Mouse (Mus musculus): ENCODE data around the gene Hpd. TPM values are rescaled to one million over a fixed set of nuclear protein-coding genes. Genes with fewer than 3 reads are reported as not detected.

The Hpd gene
- polyA plus RNA-seq, 1 experiment from 2014 or later = 4.7 TPM

DNA sequence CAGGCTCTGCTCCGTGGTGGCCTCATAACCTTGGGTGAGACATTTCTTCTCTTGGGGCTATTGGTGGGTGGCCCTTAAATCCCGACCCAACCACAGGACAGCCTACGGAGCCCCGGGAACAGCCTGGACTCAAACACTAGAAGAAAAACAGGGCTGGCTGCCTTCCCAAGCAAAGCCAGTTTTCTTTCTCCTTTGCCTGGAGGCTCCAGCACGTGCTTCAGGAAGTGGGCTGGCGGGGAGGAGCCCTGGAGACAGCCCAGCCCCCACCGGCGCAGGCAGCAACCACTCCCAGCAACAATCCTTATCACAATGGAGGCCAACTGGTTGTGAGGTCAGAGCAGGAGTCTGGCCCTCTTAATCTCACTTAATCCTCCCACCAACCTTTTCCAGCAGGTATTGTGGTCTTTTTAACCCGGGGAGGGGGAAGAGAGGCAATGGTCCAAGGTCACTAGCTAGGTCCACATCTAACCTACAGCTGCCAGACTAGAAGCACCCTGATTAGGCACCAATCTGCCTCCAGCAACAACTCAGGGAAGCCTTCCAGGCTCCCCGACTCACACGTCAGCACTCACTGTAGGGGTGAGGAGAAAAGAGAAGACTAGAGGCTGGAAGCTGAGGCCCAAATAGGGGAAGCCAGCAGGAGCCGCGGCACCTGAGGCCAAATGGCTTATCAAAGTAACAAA is 46.0 kb downstream of the Hpd start:
- ATAC-seq = peak; percentile 68
- H3K36me3 ChIP-seq = no peaks in the 10 kb centered on the region
- H3K9me3 ChIP-seq = no peaks in the 10 kb centered on the region
- H3K9ac ChIP-seq = peak overlapping the region; percentile 98
- peak overlapping the region; percentile 62 for H3K4me3 ChIP-seq (replicated peaks)
- H3K27ac ChIP-seq = peak overlapping the region; percentile 100
- peak overlapping the region; percentile 93 for H3K4me2 ChIP-seq (replicated peaks)
- WGBS = under 1% methylated on average over 13 of the region's 13 CpGs
- peaks cover 64% of the 10 kb centered on the region for H3K4me1 ChIP-seq (replicated peaks)
- no peaks in the 10 kb centered on the region for H3K27me3 ChIP-seq (replicated peaks)

DNA sequence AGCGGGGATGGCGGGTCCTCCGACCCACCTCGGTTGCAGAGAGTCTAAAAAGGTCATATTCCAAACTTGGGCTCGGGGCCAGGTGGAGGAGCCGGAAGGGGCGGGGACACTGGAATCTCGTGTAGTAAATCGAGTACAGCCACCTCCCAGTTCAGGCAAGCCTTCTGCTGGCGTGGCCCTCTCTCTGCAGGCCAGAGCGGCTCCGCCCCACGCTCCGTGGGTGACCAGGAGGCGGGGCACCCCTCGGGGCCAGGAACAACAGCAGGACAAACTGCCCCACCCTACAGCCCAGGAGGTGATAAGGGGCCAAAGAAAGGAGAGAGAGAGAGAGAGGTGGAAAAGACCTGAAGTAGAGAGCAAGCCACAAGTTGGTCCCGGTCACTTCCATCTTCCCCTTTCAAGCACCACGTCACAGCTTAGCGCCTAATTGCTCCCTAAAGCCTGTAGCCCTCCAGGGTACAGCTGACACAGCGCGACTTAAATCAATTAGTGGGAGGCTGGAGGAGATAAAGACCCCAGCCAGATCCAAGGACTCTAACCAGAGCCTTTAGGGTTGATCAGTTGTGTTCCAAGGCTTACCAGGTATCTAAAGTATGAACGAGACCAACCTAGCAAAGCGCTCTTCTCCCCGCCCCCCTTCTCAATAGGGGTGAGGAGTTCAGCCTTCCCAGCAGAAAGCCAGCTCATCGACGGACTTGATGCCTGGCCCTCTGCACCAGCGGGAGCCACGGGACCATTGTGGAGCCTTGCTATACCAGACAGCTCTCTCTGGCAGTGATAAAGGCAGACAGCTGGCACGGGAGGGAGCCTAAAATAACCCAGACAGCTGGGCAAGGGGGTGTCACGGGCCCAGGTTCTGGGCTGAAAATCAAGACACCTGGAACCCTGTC is 46.8 kb downstream of the Hpd start:
- H3K4me2 ChIP-seq (replicated peaks) = peak overlapping the region; percentile 93
- H3K27me3 ChIP-seq (replicated peaks) = no peaks in the 10 kb centered on the region
- H3K9me3 ChIP-seq = no peaks in the 10 kb centered on the region
- peak; percentile 61 for ATAC-seq
- no peaks in the 10 kb centered on the region for H3K36me3 ChIP-seq
- WGBS = 3% methylated on average over 30 of the region's 30 CpGs
- peak overlapping the region; percentile 100 for H3K27ac ChIP-seq
- peaks cover 65% of the 10 kb centered on the region for H3K4me1 ChIP-seq (replicated peaks)
- peak overlapping the region; percentile 98 for H3K9ac ChIP-seq
- H3K4me3 ChIP-seq (replicated peaks) = peak overlapping the region; percentile 62

DNA sequence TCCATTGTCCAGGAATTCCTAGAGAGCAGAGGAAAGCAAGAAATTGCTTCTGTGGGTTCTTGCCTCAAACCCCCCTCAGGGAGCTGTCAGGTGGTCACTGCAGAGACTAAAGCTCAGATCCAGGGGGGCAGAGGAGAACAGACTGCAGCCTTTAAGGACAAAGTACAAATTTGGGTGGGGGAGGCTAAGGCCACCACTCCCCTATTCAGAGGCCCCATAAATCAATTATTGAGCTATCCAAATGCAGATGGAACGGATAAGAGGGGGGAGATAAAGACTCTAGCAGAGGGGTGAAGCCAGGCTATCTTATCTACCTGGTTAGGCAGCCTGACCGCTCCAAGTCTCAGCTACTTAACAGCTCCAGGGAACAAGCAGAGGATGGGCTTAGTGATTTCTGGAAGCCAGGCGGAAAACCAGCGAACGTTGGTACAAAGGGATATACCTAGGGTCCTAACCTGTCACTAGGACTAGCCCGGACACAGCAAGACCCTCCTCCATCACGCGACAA is 47.6 kb downstream of the Hpd start:
- no peak for ATAC-seq
- H3K27ac ChIP-seq = peak overlapping the region; percentile 100
- peak overlapping the region; percentile 31 for H3K9ac ChIP-seq
- no peaks in the 10 kb centered on the region for H3K36me3 ChIP-seq
- H3K4me2 ChIP-seq (replicated peaks) = peak overlapping the region; percentile 93
- WGBS = 29% methylated on average over 8 of the region's 8 CpGs
- no peaks in the 10 kb centered on the region for H3K27me3 ChIP-seq (replicated peaks)
- peaks cover 65% of the 10 kb centered on the region for H3K4me1 ChIP-seq (replicated peaks)
- no peaks in the 10 kb centered on the region for H3K9me3 ChIP-seq
- peak overlapping the region; percentile 62 for H3K4me3 ChIP-seq (replicated peaks)

GRCm38 (mm10) chr5:123134186-123134874 is 48.2 kb downstream of the Hpd start:
- Histone ChIP-seq H3K27me3 (replicated peaks) (no peaks in the 10 kb centered on the region), H3K27ac (peak overlapping the region; percentile 100), H3K4me3 (replicated peaks) (peak overlapping the region; percentile 62; the same call in 1 of the 2 replicates), H3K36me3 (no peaks in the 10 kb centered on the region), H3K4me1 (replicated peaks) (peaks cover 65% of the 10 kb centered on the region), H3K4me2 (replicated peaks) (peak overlapping the region; percentile 93), H3K9ac (peak overlapping the region; percentile 31), H3K9me3 (no peaks in the 10 kb centered on the region)
- ATAC-seq = no peak
- 10% methylated on average over 13 of the region's 13 CpGs for WGBS

DNA sequence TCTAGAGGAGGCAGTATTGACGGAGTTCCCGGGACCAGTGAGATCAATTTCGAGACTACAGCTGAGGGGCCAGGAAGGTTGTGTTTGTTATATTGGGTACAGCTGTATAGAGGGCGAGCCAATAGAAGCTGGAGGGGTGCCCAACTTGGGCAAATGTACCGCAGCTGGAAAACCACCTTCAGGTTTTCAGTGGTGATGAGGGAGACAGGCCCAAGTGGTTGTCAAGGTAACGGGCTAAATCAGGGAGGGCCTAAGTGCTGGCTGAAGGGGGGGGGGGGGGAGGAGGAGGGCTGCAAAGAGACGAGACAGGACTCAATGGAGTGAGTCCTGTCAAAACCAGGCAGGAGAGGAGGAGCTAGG is 48.8 kb downstream of the Hpd start:
- H3K36me3 ChIP-seq = no peaks in the 10 kb centered on the region
- no peak overlapping the region for H3K9ac ChIP-seq
- peak overlapping the region; percentile 100 for H3K27ac ChIP-seq
- no peak overlapping the region for H3K4me3 ChIP-seq (replicated peaks)
- H3K4me1 ChIP-seq (replicated peaks) = peaks cover 65% of the 10 kb centered on the region
- no peaks in the 10 kb centered on the region for H3K27me3 ChIP-seq (replicated peaks)
- WGBS = 27% methylated on average over 7 of the region's 7 CpGs
- ATAC-seq = no peak
- no peaks in the 10 kb centered on the region for H3K9me3 ChIP-seq
- H3K4me2 ChIP-seq (replicated peaks) = 0 out of 2 replicates have a peak overlapping the region, but pooled peaks have one; percentile 93

- 18% methylated on average over 18 of the region's 18 CpGs for WGBS
- ATAC-seq = no peak
- H3K4me1 ChIP-seq (replicated peaks) = peaks cover 64% of the 10 kb centered on the region
- peak overlapping the region; percentile 89 for H3K4me2 ChIP-seq (replicated peaks)
- no peaks in the 10 kb centered on the region for H3K9me3 ChIP-seq
- H3K36me3 ChIP-seq = no peaks in the 10 kb centered on the region
- H3K4me3 ChIP-seq (replicated peaks) = no peak overlapping the region
- H3K27ac ChIP-seq = peak overlapping the region; percentile 100
- no peaks in the 10 kb centered on the region for H3K27me3 ChIP-seq (replicated peaks)
- H3K9ac ChIP-seq = no peak overlapping the region
Measured at GRCm38 (mm10) chr5:123133083-123133783, 49.3 kb downstream of the Hpd start.

DNA sequence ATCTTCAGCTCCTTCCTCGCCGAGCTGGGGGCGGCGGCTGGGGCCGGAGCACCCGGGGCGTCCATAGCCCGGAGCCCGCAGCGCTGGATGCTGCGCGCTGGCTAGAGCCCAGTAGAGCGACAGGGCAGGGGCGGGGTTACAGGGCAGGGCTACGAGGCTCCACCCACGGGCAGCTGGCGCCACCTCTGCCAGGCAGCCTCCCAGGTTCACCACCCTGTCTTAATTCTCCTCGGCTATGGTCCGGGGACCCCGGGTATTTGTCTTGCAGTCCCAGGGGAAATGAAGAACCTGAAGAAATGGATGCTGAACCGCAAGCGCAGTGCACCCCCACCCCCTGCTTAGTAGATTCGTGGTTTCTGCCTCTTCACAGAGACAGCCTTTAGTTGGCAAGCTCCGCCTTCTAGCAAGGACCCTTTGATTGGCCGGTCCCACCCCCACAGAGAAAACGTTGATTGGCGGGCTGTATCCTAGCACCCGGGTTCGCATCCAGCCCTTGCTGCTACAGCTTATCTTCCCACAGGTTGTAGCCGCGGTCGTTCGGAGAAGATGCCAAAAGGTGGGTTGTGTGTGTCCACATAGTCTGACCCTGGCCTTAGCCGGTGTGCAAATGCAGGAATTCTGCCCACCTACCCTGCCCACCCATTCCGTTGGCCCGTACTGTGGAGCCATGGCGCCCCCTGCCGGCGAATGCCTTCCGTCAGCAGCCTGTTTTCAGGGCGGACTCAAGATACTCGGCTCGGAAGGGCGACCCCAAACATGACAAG is 50.0 kb downstream of the Hpd start, which contains the start of gene Rhof:
Gene Rhof, minus strand, starts transcription at position 385 of the 764 bp plus-strand sequence.
- peak within 1 kb of the TSS; percentile 42 for H3K4me3 ChIP-seq (replicated peaks)
- no peaks in the 10 kb centered on the region for H3K36me3 ChIP-seq
- H3K9me3 ChIP-seq = no peaks in the 10 kb centered on the region
- no peaks in the 10 kb centered on the region for H3K27me3 ChIP-seq (replicated peaks)
- WGBS = 4% methylated on average over 44 of the region's 44 CpGs
- peak within 1 kb of the TSS; percentile 47 for H3K9ac ChIP-seq
- peak; percentile 42 for ATAC-seq
- H3K4me2 ChIP-seq (replicated peaks) = peak within 1 kb of the TSS; percentile 89
- H3K4me1 ChIP-seq (replicated peaks) = peaks cover 57% of the 10 kb centered on the region
- peak within 1 kb of the TSS; percentile 66; the same call in 1 of the 2 replicates for H3K27ac ChIP-seq

GRCm38 (mm10) chr5:123130814-123131148 is 51.7 kb downstream of the Hpd start:
- Histone ChIP-seq H3K9ac (no peak overlapping the region), H3K9me3 (no peaks in the 10 kb centered on the region), H3K4me3 (replicated peaks) (no peak overlapping the region), H3K27me3 (replicated peaks) (no peaks in the 10 kb centered on the region), H3K4me2 (replicated peaks) (no peak overlapping the region), H3K36me3 (no peaks in the 10 kb centered on the region), H3K4me1 (replicated peaks) (peaks cover 41% of the 10 kb centered on the region), H3K27ac (no peak overlapping the region)
- ATAC-seq = peak; percentile 29
- WGBS = 65% methylated on average over 5 of the region's 5 CpGs

GRCm38 (mm10) chr5:123130030-123130813 is 52.3 kb downstream of the Hpd start:
- 80% methylated on average over 9 of the region's 9 CpGs for WGBS
- no peaks in the 10 kb centered on the region for H3K27me3 ChIP-seq (replicated peaks)
- no peaks in the 10 kb centered on the region for H3K36me3 ChIP-seq
- H3K9me3 ChIP-seq = no peaks in the 10 kb centered on the region
- peaks cover 36% of the 10 kb centered on the region for H3K4me1 ChIP-seq (replicated peaks)
- no peak for ATAC-seq
- no peak overlapping the region for H3K4me3 ChIP-seq (replicated peaks)
- no peak overlapping the region for H3K4me2 ChIP-seq (replicated peaks)
- H3K27ac ChIP-seq = no peak overlapping the region
- no peak overlapping the region for H3K9ac ChIP-seq

DNA sequence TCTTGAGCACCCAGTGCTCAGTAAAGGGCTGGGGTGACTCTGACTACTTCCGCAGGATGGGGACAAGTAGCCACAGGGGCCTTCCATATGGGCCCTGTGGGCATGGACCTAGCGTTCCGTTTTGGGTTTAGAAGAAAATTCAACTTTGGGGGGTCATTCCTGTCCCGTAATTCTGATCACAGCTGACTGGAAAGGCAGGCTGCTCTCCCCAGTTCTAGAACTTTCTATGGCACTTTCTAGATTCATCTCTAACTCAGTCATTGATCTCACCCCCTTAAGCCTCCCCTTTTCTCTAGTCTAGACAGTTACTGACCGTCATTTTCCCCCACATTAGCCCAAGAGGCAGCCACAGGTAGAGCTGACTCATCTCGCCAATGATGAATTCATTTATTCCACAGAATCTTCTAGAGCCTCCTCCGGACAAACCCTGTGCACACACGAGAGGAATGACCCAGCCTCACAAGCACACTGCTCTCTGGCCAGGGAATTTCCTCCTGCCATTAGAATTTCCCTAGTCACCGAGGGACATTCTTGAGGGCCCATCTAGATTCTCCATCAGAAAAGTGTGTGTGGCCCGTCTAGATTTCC is 53.3 kb downstream of the Hpd start:
- Histone ChIP-seq H3K4me1 (replicated peaks) (peaks cover 26% of the 10 kb centered on the region), H3K36me3 (no peaks in the 10 kb centered on the region), H3K9me3 (no peaks in the 10 kb centered on the region), H3K27me3 (replicated peaks) (no peaks in the 10 kb centered on the region), H3K27ac (no peak overlapping the region), H3K4me3 (replicated peaks) (no peak overlapping the region), H3K4me2 (replicated peaks) (no peak overlapping the region), H3K9ac (no peak overlapping the region)
- ATAC-seq = no peak
- 82% methylated on average over 10 of the region's 10 CpGs for WGBS
